Mouse (Mus musculus): ENCODE data around the gene Tmem45a.
"Not testable (repeated sequence)": the region's sequence is repeated elsewhere in the genome, so short reads cannot be mapped to it uniquely, and the experiment has no call there.

The Tmem45a gene

GRCm38 (mm10) chr16:56885824-56886615 is at the start of gene Tmem45a:
Gene Tmem45a (minus strand): TSS chr16:56886166.
- peak; percentile 95 for DNase-seq (ENCODE audit: low read depth)

GRCm38 (mm10) chr16:56928023-56928422 is 42.1 kb upstream of the Tmem45a start, which contains the start of gene Lnp1:
Gene Lnp1 (minus strand): TSS chr16:56928061.
- no peak for DNase-seq (ENCODE audit: low read depth)

GRCm38 (mm10) chr16:56920102-56920657 is 34.2 kb upstream of the Tmem45a start:
- peak; percentile 79 for DNase-seq (ENCODE audit: low read depth)

- DNase-seq (ENCODE audit: low read depth), result no peak
These were observed 31.3 kb upstream of the Tmem45a start for GRCm38 (mm10) chr16:56917230-56917629.

- no peak for DNase-seq (ENCODE audit: low read depth)
These were observed 23.0 kb upstream of the Tmem45a start for GRCm38 (mm10) chr16:56908986-56909385.

- DNase-seq (ENCODE audit: low read depth), result not testable (repeated sequence)
These were observed 16.2 kb upstream of the Tmem45a start for GRCm38 (mm10) chr16:56902206-56902605.

GRCm38 (mm10) chr16:56891583-56891982 is 5.6 kb upstream of the Tmem45a start:
- DNase-seq (ENCODE audit: low read depth), result no peak

- peak; percentile 13 for DNase-seq (ENCODE audit: low read depth)
These were observed 700 bp upstream of the Tmem45a start for GRCm38 (mm10) chr16:56886616-56887116.

- DNase-seq (ENCODE audit: low read depth), result peak; percentile 34
These were observed 1.2 kb downstream of the Tmem45a start for GRCm38 (mm10) chr16:56884811-56885210.

- peak; percentile 55 for DNase-seq (ENCODE audit: low read depth)
These were observed 12.6 kb downstream of the Tmem45a start for GRCm38 (mm10) chr16:56873410-56873809.

GRCm38 (mm10) chr16:56870458-56870857 is 15.5 kb downstream of the Tmem45a start:
- no peak for DNase-seq (ENCODE audit: low read depth)

GRCm38 (mm10) chr16:56868361-56868760 is 17.6 kb downstream of the Tmem45a start:
- DNase-seq (ENCODE audit: low read depth), result no peak

- no peak for DNase-seq (ENCODE audit: low read depth)
These were observed 18.4 kb downstream of the Tmem45a start for GRCm38 (mm10) chr16:56867591-56867990.

GRCm38 (mm10) chr16:56852841-56853587 is 33.0 kb downstream of the Tmem45a start:
- peak; percentile 78 for DNase-seq (ENCODE audit: low read depth)

- no peak for DNase-seq (ENCODE audit: low read depth)
These were observed 43.0 kb downstream of the Tmem45a start for GRCm38 (mm10) chr16:56842988-56843387.

- DNase-seq (ENCODE audit: low read depth), result no peak
These were observed 52.7 kb downstream of the Tmem45a start for GRCm38 (mm10) chr16:56833312-56833711.

GRCm38 (mm10) chr16:56831986-56832385 is 54.0 kb downstream of the Tmem45a start:
- DNase-seq (ENCODE audit: low read depth), result no peak

- no peak for DNase-seq (ENCODE audit: low read depth)
These were observed 84.4 kb downstream of the Tmem45a start for GRCm38 (mm10) chr16:56801370-56802109.

- no peak for DNase-seq (ENCODE audit: low read depth)
These were observed 85.0 kb downstream of the Tmem45a start for GRCm38 (mm10) chr16:56800946-56801345.

GRCm38 (mm10) chr16:56800469-56800868 is 85.5 kb downstream of the Tmem45a start:
- DNase-seq (ENCODE audit: low read depth), result peak; percentile 55

- DNase-seq (ENCODE audit: low read depth), result no peak
These were observed 86.4 kb downstream of the Tmem45a start for GRCm38 (mm10) chr16:56799541-56800029.

GRCm38 (mm10) chr16:56798873-56799272 is 87.1 kb downstream of the Tmem45a start:
- DNase-seq (ENCODE audit: low read depth), result no peak
